Mouse (Mus musculus): ENCODE data around the gene Tnrc18.

Tnrc18 gene

DNA sequence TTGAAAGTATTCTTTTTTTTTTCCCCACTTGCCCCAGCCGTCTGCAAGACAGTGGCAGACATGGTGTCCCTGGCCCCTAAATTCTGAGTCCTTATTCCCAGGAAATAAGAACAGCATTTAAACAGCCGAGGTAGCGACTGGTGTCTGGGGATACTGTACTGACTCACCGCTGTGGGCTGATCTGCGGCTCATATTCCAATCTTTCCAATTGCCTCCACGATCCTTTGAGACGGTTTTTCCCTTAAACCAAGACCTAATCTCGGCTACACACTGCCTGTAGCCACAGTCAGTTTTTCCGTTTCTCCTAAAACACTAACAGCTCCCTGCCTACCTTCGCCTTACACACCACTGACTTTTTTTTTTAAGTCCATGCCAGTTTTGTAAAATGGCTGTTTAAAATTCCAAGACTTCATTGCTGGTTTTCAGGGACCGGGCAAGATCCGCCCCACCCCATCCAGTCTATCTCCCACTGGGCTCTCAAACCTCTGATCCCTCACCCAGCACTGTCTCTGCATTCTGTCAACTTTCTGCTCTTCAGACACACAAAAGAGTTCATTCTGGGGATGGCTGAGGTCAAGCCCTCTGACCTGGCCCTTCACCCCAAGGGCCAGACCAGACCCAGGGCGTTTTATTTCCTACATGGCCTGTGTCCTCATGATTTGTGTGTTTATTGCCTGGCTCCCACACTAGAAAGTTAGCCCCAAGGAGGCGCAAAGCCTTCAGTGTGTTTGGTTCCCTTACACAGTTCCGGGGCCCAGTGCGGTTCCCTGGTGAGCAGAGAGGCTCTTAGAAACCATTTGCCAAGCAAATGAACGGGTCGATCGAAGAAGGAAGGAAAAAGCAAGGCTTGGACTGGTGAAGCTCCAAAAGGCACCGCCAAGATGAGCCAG lies 6.5 kb downstream of the Tnrc18 start:
- DNase-seq (ENCODE audit: low spot score in 2 of 2): no peak

DNA sequence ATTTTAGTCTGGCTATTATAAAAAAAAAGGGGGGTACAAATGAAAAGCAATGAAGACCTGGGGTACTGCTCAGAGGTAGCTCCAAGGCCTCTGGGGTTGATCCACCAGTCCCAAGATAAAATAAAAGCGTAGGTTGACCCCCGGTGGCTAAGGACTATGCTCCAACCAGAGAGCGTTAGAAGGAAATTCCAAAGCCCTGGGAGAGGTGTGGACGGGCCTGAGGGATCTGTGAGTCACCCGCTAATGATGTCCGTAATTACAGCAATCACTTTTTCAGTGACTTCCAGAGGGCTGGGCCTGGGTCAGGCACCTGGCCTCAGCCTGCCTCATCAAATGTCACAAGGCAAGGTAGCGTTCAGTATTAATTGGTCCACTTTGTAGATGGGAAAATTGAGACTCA lies 9.8 kb downstream of the Tnrc18 start:
- no peak for DNase-seq (ENCODE audit: low spot score in 2 of 2)

GRCm38 (mm10) chr5:142803746-142804145 lies 13.7 kb downstream of the Tnrc18 start:
- DNase-seq (ENCODE audit: low spot score in 2 of 2): no peak

DNA sequence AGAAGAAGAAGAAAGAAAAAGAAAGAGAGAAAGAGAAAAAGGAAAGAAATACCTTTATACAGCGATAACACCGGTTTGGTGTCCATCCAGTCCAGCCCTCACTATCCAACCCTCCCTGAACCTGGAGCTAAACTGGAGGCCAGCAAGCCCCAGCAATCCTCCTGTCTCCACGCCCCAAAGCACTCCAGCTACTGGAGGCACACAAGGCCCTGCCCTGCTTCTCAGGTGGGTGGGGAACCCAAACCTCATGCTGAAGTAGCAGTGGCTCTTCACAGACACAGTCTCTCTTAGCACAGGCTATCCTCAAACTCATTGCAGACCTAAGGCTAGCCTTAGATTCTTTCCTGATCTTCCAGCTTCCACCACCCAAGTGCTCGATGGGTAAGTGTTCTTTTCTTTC lies 14.6 kb downstream of the Tnrc18 start:
- no peak for DNase-seq (ENCODE audit: low spot score in 2 of 2)

DNA sequence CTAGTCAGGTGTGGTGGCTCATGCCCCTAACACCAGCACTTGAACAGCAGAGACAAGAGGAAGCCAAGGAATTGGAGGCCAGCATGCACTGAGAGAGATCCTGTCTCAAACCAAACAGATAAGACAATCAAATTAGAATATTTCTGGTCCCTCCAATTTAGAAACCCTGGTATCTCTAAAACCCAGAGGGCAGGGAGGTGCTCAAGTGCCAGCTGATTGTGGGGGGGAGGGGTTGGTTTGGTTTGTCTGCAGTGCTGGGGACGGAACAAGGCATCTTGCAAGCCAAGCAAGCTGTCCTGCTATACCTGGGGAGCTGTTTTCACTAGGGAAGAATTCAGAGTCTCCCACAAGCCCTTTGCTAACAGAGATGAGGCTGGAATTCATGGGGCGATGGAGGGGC lies 15.5 kb downstream of the Tnrc18 start:
- no peak for DNase-seq (ENCODE audit: low spot score in 2 of 2)

- no peak for DNase-seq (ENCODE audit: low spot score in 2 of 2)
Measured at GRCm38 (mm10) chr5:142800656-142801055, 16.8 kb downstream of the Tnrc18 start.

- DNase-seq (ENCODE audit: low spot score in 2 of 2): no peak
Measured at GRCm38 (mm10) chr5:142800198-142800597, 17.3 kb downstream of the Tnrc18 start.

- no peak for DNase-seq (ENCODE audit: low spot score in 2 of 2)
Measured at GRCm38 (mm10) chr5:142799259-142799658, 18.2 kb downstream of the Tnrc18 start.

- DNase-seq (ENCODE audit: low spot score in 2 of 2): no peak
Measured at GRCm38 (mm10) chr5:142798190-142798589, 19.3 kb downstream of the Tnrc18 start.

- no peak for DNase-seq (ENCODE audit: low spot score in 2 of 2)
Measured at GRCm38 (mm10) chr5:142797620-142798019, 19.8 kb downstream of the Tnrc18 start.

DNA sequence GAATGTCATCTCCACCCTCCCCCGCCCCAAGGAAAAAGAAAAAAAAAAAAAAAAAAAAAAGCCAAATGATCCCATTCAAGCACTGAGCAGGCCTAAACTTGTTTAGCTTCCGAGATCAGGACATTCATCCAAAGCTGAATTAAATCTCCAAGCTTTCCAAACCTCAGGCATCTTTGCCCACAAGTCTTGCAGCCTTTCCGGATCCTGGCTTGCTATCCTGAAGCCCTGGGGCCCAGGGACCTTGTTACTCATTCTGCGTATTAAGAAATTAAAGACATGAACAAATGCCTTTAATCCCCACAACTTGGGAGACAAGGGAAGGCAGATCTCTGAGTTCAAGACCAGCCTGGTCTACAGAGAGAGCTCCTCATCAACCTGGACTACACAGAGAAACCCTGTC lies 20.5 kb downstream of the Tnrc18 start:
- no peak for DNase-seq (ENCODE audit: low spot score in 2 of 2)

- peak; percentile 87 to 89 for DNase-seq (ENCODE audit: low spot score in 2 of 2)
Measured at GRCm38 (mm10) chr5:142794582-142794981, 22.9 kb downstream of the Tnrc18 start.

GRCm38 (mm10) chr5:142794161-142794560 lies 23.3 kb downstream of the Tnrc18 start:
- DNase-seq (ENCODE audit: low spot score in 2 of 2): peak; percentile 69 to 75

DNA sequence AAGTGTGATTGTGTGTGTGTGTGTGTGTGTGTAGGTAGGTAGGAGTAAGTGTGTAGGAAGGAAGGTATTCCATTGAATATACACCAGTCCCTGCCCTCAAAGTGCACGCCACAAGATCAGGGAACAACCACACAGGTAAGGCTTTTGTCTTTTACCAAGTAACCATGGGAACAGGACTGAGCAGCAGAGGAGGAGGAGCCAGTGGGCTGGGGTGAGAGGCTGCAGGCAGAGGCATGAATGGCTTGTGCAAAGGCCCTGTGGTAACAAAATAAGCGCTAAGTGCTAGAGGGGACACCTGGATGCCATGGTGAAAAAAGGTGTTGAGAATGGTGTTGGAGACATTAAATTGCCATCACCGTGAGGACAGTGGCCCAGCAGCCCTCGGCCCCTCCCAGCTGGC lies 24.9 kb downstream of the Tnrc18 start:
- no peak for DNase-seq (ENCODE audit: low spot score in 2 of 2)

DNA sequence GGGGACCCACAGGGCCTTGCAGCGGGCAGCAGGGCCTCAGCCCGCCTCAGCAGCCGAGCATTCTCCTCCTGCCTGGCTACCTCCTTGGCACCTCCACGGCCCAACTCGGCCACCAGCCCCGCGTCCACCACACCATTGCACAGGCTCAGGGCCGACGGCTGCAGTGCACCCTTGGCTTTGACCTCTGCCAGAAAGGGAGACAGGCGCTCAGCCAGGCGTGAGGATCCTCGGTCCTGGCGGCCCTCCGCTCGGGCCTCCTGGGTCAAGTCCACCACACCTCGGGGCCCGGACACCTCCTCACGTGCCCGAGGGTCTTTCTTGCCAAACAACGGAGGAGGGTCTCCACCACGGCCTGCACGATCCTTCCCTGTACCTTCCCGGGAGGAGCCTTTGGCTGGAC lies 29.2 kb downstream of the Tnrc18 start:
- DNase-seq (ENCODE audit: low spot score in 2 of 2): no peak

GRCm38 (mm10) chr5:142787304-142787905 lies 30.1 kb downstream of the Tnrc18 start:
- no peak for DNase-seq (ENCODE audit: low spot score in 2 of 2)

DNA sequence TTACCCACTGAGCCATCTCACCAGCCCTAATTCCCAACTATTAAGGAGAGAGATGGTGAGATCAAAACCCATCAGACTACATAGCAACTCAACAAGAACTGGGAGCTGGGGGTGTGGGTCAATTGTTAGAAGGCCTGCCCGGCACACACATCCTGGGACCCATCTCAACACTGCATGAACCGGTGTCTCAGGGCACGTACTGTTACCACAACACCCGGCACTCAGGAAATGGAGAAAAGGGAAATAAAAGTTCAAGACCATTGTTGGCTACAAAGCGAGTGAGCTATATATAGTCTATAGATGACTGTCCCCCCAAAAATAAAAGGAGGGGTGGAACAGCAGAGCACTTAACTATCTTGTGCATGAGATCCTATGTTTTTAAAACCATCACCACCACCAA lies 30.8 kb downstream of the Tnrc18 start:
- DNase-seq (ENCODE audit: low spot score in 2 of 2): no peak

DNA sequence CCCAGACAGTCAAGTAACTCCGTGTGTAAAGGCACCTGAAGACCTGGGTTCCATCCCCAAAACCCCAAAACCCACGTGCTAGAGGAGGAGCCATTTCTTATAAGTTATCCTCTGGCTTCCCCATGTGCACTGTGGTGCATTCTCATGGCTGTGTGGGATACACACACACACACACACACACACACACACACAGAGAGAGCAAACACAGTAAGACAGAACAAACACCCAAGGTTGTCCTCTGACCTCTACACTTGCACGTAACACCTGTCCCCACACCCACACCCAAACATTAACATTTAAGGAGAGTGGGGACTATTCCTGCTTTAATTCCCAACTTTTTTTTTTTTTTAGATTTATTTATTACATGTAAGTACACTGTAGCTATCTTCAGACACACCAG lies 31.2 kb downstream of the Tnrc18 start:
- no peak for DNase-seq (ENCODE audit: low spot score in 2 of 2)

- no peak for DNase-seq (ENCODE audit: low spot score in 2 of 2)
Measured at GRCm38 (mm10) chr5:142783142-142783540, 34.3 kb downstream of the Tnrc18 start.

- no peak for DNase-seq (ENCODE audit: low spot score in 2 of 2)
Measured at GRCm38 (mm10) chr5:142782459-142783141, 34.9 kb downstream of the Tnrc18 start.

- DNase-seq (ENCODE audit: low spot score in 2 of 2): no peak
Measured at GRCm38 (mm10) chr5:142780579-142780978, 36.9 kb downstream of the Tnrc18 start.

DNA sequence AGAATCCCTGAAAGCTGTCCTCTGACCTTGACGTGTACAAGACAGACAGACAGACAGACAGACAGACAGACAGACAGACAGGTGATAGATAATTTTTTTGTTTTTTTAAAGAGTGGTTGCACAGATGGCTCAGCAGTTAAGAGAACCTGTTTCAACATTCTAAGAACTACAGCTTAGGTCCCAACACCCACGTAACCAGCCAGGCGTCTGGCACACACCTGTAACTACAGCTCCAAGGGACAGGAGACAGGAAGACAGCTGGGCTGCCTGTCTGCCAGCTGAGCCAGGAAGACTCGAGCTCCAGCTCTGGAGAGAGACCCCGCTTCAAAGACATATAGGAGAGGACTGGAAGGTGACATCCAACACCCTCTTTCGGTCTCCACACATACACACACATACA lies 38.6 kb downstream of the Tnrc18 start:
- no peak for DNase-seq (ENCODE audit: low spot score in 2 of 2)

DNA sequence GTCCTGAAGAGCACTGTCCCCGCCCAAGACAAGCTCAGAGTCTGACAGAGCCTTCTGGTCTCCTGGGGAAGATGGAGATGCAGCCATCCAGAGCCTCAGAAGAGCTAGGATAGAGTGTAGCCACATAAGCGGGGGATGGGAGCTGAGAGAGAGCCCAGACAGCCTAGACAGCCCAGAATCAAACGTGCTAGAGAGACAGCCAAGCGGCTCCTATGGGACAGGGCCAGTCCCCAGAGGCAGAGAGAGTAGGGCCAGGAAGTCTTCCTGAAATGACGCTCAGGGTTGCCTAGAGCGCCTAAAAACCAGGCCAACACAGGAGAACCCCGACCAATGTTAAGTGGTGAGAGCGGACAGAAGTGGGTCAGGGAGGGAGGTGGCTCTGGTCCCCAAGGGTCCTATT lies 39.3 kb downstream of the Tnrc18 start:
- no peak for DNase-seq (ENCODE audit: low spot score in 2 of 2)

Measured in natural killer cell, adult 2 months (primary cell).